9 mouse cellular contexts compared by ENCODE assay signal in genomic region chr19:45216240-45216639, GRCm38 (mm10). TPM values are rescaled to one million over a fixed set of nuclear protein-coding genes. Genes with fewer than 3 reads are reported as not detected.
DNase-seq lines count a peak whose midpoint lies in the region; ATAC-seq and TF ChIP-seq lines count a peak whose summit lies in the region.
"Had no signal": no experiment of that assay in that cellular context is flagged by ENCODE, and none has a peak within 500 bp of the region (broad histone marks: within the 10 kb centered on the region; RNA-seq: fewer than 3 reads in every experiment).

No protein-coding gene starts in this region.

- ATAC-seq in forebrain, embryonic 11.5 days (replicated peaks; ENCODE audit: low FRiP score), result no peak
- ATAC-seq in forebrain, embryonic 16.5 days, result no peak

- H3K9me3 ChIP-seq in forebrain, embryonic 11.5 days (ENCODE audit: control insufficient read depth, low read length), result no peaks in the 10 kb centered on the region
- no peaks in the 10 kb centered on the region for H3K9me3 ChIP-seq in forebrain, embryonic 16.5 days (ENCODE audit: control insufficient read depth, low read length)
- no peaks in the 10 kb centered on the region for H3K9me3 ChIP-seq in limb, embryonic 10.5 days (replicated peaks)
- H3K9me3 ChIP-seq: hindbrain, embryonic 15.5 days had no signal

- no peak overlapping the region for H3K4me3 ChIP-seq in forebrain, embryonic 11.5 days (ENCODE audit: low read depth, low read length)
- no peak overlapping the region for H3K4me3 ChIP-seq in forebrain, embryonic 16.5 days (replicated peaks; ENCODE audit: low read length)
- no peak overlapping the region for H3K4me3 ChIP-seq in spleen, adult 2 months (ENCODE audit: extremely low read depth, insufficient read depth, insufficient read length)
- no peak overlapping the region for H3K4me3 ChIP-seq in limb, embryonic 10.5 days
- H3K4me3 ChIP-seq in small intestine, adult 2 months (ENCODE audit: low read depth, low read length), result no peak overlapping the region
- H3K4me3 ChIP-seq: hindbrain, embryonic 15.5 days had no signal

- H3K27me3 ChIP-seq in forebrain, embryonic 11.5 days (ENCODE audit: control insufficient read depth, insufficient read depth, low read length), result peaks cover 7% of the 10 kb centered on the region
- peaks cover 10% of the 10 kb centered on the region for H3K27me3 ChIP-seq in forebrain, embryonic 16.5 days (replicated peaks; ENCODE audit: control insufficient read depth, insufficient read depth, low read length)
- no peaks in the 10 kb centered on the region for H3K27me3 ChIP-seq in spleen, adult 2 months (ENCODE audit: control insufficient read depth, insufficient read depth, low read length)
- H3K27me3 ChIP-seq in limb, embryonic 10.5 days (ENCODE audit: low read depth, poor library complexity, severe bottlenecking), result peaks cover 27% of the 10 kb centered on the region
- peaks cover 1% of the 10 kb centered on the region for H3K27me3 ChIP-seq in small intestine, adult 2 months (ENCODE audit: control insufficient read depth, insufficient read depth, low read length)

- intact Hi-C loops in left cerebral cortex, postnatal 36 days (cut with DNase I), result loop anchor here (2.0 kb wide), 1 partner anchor 39 kb away; no protein-coding TSS in a partner anchor

- peak; percentile 59 for DNase-seq in forebrain, embryonic 11.5 days (ENCODE audit: low spot score)
- no peak for DNase-seq in spleen, adult 2 months (ENCODE audit: low read depth in 1 of 2, low spot score in 2 of 2)
- no peak for DNase-seq in spleen, adult 12 weeks (ENCODE audit: low spot score)
- peak; percentile 58 for DNase-seq in embryo, embryonic 9.5 days (ENCODE audit: extremely low spot score)
- peak; percentile 67 for DNase-seq in limb, embryonic 10.5 days (ENCODE audit: low spot score)
- no peak for DNase-seq in left cerebral cortex, postnatal 36 days (ENCODE audit: low spot score in 2 of 2)

- H3K9ac ChIP-seq in forebrain, embryonic 11.5 days (ENCODE audit: low read length), result no peak overlapping the region
- no peak overlapping the region for H3K9ac ChIP-seq in forebrain, embryonic 16.5 days (replicated peaks; ENCODE audit: low read depth, low read length)
- H3K9ac ChIP-seq: hindbrain, embryonic 15.5 days had no signal

- H3K36me3 ChIP-seq in forebrain, embryonic 11.5 days (ENCODE audit: control insufficient read depth, insufficient read depth, low read length), result no peaks in the 10 kb centered on the region
- H3K36me3 ChIP-seq in forebrain, embryonic 16.5 days (ENCODE audit: control insufficient read depth, insufficient read depth), result no peaks in the 10 kb centered on the region
- no peaks in the 10 kb centered on the region for H3K36me3 ChIP-seq in spleen, adult 2 months (ENCODE audit: control insufficient read depth, insufficient read depth, low read length)
- H3K36me3 ChIP-seq in limb, embryonic 10.5 days, result no peaks in the 10 kb centered on the region
- H3K36me3 ChIP-seq in small intestine, adult 2 months (ENCODE audit: control insufficient read depth, insufficient read depth, low read length), result no peaks in the 10 kb centered on the region
- H3K36me3 ChIP-seq: hindbrain, embryonic 15.5 days had no signal

- 3% methylated on average over 9 of the region's 9 CpGs for WGBS in forebrain, embryonic 11.5 days
- 4% methylated on average over 9 of the region's 9 CpGs for WGBS in forebrain, embryonic 16.5 days
- WGBS in spleen, adult 2 months, result 5% methylated on average over 9 of the region's 9 CpGs
- WGBS in limb, embryonic 10.5 days, result 4% methylated on average over 9 of the region's 9 CpGs
- WGBS in small intestine, adult 2 months, result 6% methylated on average over 9 of the region's 9 CpGs

- TF ChIP-seq CTCF in spleen, adult 2 months (IDR thresholded peaks at IDR 0.05; ENCODE audit: extremely low read depth, insufficient read depth, insufficient read length, insufficient replicate concordance), result peak; percentile 27; the same call in 1 of the 2 replicates
- peak; percentile 64; the same call in 1 of the 2 replicates for TF ChIP-seq CTCF in small intestine, adult 2 months (IDR thresholded peaks at IDR 0.05; ENCODE audit: extremely low read depth, insufficient read length, insufficient replicate concordance, low read depth, low read length)

- no peaks in the 10 kb centered on the region for H3K4me1 ChIP-seq in forebrain, embryonic 11.5 days (replicated peaks; ENCODE audit: control insufficient read depth, insufficient read depth, low read length)
- peaks cover 5% of the 10 kb centered on the region for H3K4me1 ChIP-seq in forebrain, embryonic 16.5 days (replicated peaks; ENCODE audit: control insufficient read depth, insufficient read depth, low read length)
- H3K4me1 ChIP-seq in spleen, adult 2 months (ENCODE audit: control insufficient read depth, insufficient read depth, insufficient read length), result no peaks in the 10 kb centered on the region; the same call in 1 of the 2 replicates
- H3K4me1 ChIP-seq in limb, embryonic 10.5 days, result peaks cover 5% of the 10 kb centered on the region
- H3K4me1 ChIP-seq in small intestine, adult 2 months (ENCODE audit: control insufficient read depth, insufficient read depth, insufficient read length, low read length), result no peaks in the 10 kb centered on the region

- H3K27ac ChIP-seq in forebrain, embryonic 11.5 days (ENCODE audit: low read depth, low read length), result no peak overlapping the region
- H3K27ac ChIP-seq in forebrain, embryonic 16.5 days (ENCODE audit: low read length), result no peak overlapping the region
- no peak overlapping the region for H3K27ac ChIP-seq in spleen, adult 2 months (ENCODE audit: insufficient read depth, low read length)
- H3K27ac ChIP-seq in limb, embryonic 10.5 days, result no peak overlapping the region
- no peak overlapping the region for H3K27ac ChIP-seq in small intestine, adult 2 months (ENCODE audit: insufficient read depth, low read depth, low read length)
- H3K27ac ChIP-seq: hindbrain, embryonic 15.5 days had no signal

- H3K4me2 ChIP-seq in forebrain, embryonic 11.5 days (ENCODE audit: low read depth, low read length, severe bottlenecking), result no peak overlapping the region
- H3K4me2 ChIP-seq in forebrain, embryonic 16.5 days (ENCODE audit: low read length), result no peak overlapping the region
- H3K4me2 ChIP-seq: hindbrain, embryonic 15.5 days had no signal

- no peak for TF ChIP-seq POLR2A in spleen, adult 2 months (IDR thresholded peaks at IDR 0.05; ENCODE audit: low read depth, low read length)
- no peak for TF ChIP-seq POLR2A in small intestine, adult 2 months (IDR thresholded peaks at IDR 0.05; ENCODE audit: low read depth, low read length)

RNA-seq across cellular contexts. Expression of gene Lbx1, which starts 19.4 kb away (rescaled TPM):
- 0.11 TPM in 1 of 2 replicates, not detected in the other for polyA plus RNA-seq in forebrain, embryonic 11.5 days (2014; fragmentation: Nextera tagmentation; extraction: Ambion mirVana)
- polyA plus RNA-seq in forebrain, embryonic 16.5 days (2015; fragmentation: Nextera tagmentation; extraction: Ambion mirVana), result not detected in 2 replicates
- polyA plus RNA-seq in spleen, adult 2 months (2012; rRNA removed), result not detected in 2 replicates
- polyA plus RNA-seq in limb, embryonic 10.5 days (2016; fragmentation: Nextera tagmentation; extraction: Ambion mirVana), result 3.9 and 6.3 TPM in 2 replicates
- not detected in 2 replicates for polyA plus RNA-seq in small intestine, adult 2 months (2012; rRNA removed)
- total RNA-seq in left cerebral cortex, postnatal 36 days (2021), result not detected

Comparison
In these comparisons a context has a peak if more than half of its experiments do, and no peak if none do; other contexts are left out.
1. DNase-seq: peak in forebrain, embryonic 11.5 days (single experiment), embryo, embryonic 9.5 days (single experiment) and limb, embryonic 10.5 days (single experiment); none in spleen, adult 2 months (0 of 2), spleen, adult 12 weeks (single experiment) and left cerebral cortex, postnatal 36 days (0 of 2).